Mouse (Mus musculus) urinary bladder, postnatal 14 days (tissue): ENCODE data around the gene Olfr744.
"Not testable (repeated sequence)": the region's sequence is repeated elsewhere in the genome, so short reads cannot be mapped to it uniquely, and the experiment has no call there.

Experiments used
- DNase-seq: peaks from one replicate; pipeline ENCODE4 v3.0.0; 2021; ENCODE audit warnings: low spot score

Olfr744 gene

DNA sequence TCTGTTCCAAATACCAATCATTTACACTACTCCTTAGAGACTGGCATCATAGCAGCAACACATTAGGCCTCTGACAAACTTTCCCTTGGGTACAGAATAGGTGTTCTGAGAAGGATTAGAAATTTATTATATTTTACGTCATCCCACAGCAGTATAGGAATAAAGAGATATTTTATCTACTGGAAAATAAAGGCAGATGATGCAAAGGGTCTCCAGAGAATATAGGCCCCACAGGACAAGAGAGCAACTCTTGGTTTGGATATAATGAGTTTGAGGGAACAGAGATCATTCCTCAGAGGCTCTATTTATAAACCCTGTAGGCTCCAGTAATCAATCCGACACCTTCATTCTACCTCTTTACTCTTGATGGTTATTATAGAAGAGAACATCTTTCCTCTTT lies at the start of gene Olfr744:
Gene Olfr744, plus strand, starts transcription at position 301 of the 400 bp plus-strand sequence.
- DNase-seq: no peak

DNA sequence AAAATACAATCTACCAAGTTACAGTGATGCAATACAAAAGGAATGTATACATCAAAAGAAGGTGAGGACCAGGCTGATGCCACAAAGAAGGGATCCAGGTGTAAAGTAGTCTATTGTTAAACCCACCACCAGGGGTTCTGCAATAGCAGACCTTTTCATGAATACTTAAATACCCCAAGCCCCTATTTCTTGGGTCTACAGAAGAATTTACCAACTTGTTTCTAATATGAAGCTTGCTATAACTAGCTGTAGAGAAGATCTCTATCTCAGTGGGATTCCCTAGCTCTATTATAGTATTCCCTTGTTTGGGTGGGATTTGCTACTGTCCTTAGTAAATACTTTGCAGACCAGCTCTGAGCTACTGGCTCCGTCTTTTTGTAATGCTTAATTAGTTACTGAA lies 41.6 kb upstream of the Olfr744 start:
- DNase-seq: not testable (repeated sequence)

DNA sequence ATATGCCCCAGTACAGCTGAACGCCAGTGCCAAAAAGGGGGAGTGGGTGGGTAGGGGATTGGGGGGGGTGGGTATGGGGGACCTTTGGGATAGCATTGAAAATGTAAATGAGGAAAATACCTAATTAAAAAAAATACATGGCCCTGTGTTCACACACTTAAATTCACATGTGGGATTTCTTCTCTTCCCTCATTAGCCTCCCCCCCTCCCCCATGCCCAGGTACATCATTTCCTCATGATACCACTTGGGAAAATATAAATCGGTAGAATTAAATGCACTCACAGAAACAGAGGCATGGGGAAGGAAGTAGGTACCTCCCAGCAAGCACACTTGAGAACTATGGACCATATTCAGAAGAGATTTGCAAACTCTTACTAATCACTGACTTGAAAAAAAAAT lies 24.4 kb downstream of the Olfr744 start, which contains the start of gene Olfr745:
Gene Olfr745, plus strand, starts transcription at position 301 of the 400 bp plus-strand sequence.
- DNase-seq: no peak

DNA sequence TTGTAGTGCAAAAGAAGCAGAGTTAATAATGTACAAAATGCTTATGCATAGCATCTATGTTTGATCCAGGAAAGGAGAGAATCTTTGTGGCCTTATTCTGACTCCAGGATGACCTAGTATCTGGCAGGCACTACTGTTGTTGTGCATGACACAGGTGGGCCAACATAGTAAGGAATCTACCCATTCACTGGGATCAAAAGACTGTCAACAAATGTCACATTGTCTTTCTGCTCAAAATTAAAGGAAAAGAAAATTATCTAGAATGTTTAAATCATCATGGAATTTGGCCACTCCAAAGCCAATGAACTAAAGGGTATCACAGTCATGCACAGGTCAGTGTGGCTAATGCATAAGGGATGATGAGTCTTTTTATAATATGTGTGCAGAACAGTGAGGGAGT lies 32.1 kb downstream of the Olfr744 start, which contains the start of gene Olfr746:
Gene Olfr746, plus strand, starts transcription at position 301 of the 400 bp plus-strand sequence.
- DNase-seq: no peak
